Mouse (Mus musculus): ENCODE data around the gene Oat.

The Oat gene

DNA sequence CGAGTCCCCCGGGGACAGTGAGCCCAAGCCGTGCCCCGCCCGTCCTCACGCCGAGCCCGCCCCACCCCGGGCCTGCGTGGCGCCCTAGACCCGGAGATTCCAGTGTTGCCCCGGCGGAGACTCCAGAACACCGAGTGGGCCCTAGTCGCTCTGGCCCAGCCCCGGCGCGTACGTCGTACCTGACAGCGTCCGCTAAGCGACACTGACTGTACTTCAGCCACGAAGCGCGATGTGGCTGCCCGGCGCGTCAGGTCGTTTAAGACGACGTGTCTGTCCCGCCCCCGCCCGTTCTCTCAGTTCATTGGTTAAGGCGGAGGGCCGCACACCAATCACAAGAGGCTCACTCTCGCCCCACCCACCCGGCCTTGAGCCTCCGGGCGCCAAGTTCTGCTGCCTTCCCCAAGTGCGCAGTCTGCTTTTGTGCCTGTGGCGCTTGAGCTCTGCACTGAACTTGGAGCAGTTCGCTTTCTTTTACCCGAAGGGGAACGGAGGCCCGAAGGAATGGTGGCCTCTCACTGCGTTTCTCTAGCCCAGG lies at the start of gene Oat:
Oat (minus strand) TSS at position 283 of the 535 bp plus-strand sequence.
- peak; percentile 96 for DNase-seq

DNA sequence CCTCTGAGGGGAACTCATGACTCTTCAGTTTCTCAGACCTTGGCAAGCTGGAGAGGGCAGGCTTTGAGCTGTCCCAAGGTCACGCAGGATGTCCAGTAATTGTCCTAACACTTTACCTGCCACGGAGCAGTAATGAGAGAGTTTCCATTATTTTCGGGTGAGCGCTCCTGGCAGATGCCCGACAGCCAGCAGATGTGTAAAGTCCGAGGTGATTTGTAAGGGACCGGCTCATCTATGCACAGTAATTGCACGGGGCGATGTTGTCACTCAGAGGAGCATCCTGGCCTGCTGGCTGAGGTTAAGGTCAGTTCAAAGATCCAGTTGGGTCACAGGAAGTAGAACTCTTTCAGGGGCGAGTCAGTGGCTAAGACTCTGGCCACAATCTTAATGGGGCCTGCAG lies 48.0 kb upstream of the Oat start:
- DNase-seq, result no peak

DNA sequence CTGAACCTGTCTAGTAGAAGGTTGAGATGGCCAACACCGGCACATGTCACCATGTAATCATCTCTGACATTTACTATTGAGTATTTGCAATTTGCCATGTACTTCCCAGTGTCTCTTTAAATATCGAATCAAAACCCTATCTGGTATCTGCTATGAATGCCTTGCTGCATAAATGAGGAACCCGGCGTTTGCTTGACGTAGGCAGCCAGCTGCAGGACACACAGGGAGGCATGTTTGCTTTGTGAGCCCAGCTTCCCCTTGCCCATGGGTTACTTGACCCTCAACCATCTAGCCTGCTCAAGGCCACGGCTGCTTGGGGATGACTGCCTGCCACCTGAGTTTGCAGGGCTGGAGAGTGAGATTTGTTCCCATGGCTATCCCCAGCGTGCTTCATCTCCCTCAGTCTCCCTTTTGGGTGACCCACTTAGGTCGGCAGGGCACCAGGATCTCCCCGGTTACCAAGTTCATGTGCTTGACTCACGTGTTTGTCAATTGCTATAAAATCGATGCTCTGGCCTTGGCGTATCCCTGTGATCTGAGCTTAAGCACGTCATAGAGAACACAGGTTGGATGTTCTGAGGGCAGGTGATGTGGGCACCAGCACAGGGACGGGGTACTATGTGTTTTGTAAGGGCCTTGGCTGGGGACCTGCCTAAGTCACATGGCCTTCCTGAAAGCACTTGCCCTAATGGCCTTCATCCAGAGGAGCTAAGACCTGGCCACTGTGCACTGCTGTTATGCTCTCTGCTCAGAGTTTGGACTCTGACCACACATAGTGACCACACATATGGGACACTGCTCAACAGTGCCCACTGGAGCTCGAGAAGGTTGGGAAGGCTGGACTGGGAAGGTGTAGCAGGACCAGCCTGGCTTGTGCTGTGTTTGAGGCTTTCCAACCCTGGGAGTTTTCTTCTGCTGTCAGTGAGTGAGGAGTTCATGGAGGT lies 44.0 kb upstream of the Oat start:
- no peak for DNase-seq

GRCm38 (mm10) chr7:132619549-132619948 lies 43.4 kb upstream of the Oat start:
- DNase-seq, result no peak

DNA sequence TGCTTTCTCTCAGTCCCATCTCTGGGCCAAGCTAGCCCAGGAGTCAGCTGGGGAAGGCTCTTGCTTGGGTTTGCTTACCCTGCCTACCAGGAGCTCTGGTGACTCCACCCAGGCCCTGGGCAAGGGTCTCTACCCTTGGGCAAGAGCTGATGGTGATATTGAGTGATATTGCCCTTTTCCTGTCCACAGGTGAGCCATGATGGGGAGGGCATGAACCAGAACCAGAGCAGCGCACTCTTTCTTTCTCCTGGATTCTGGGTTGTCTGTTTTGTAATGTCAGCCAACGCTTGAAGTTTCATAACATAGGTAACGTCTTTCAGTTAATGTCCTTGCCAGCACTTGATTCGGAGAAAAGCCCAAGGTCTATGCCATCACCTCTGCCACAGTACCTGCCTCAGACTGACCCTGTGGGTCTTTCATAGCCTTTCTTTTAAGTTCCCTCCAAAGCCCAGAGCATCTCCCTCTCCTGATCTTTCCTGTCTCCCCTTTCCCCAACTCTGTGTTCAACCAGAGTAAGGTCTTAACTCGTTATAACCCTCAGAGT lies 40.9 kb upstream of the Oat start:
- no peak for DNase-seq

GRCm38 (mm10) chr7:132616391-132616790 lies 40.2 kb upstream of the Oat start:
- no peak for DNase-seq

DNA sequence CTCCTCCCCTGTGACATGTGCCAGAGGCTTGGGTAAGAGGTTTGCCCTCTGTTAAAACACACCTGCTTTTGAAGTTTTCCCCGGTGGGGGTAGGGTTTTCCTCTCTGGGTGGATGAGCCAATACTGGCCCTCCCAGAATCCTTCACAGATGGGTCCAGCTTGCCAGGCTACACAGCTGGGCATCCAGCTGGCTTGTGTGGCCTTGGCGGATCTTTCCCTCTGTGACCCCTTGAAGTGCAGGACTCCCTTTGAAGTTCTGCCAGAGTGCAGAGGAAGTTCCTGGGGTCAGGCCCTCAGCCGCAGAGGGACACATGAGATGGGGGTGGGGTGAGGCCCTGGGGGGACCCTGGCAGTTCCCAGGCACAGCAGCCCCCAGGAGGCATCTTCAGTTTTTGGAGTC lies 39.1 kb upstream of the Oat start:
- DNase-seq, result no peak

DNA sequence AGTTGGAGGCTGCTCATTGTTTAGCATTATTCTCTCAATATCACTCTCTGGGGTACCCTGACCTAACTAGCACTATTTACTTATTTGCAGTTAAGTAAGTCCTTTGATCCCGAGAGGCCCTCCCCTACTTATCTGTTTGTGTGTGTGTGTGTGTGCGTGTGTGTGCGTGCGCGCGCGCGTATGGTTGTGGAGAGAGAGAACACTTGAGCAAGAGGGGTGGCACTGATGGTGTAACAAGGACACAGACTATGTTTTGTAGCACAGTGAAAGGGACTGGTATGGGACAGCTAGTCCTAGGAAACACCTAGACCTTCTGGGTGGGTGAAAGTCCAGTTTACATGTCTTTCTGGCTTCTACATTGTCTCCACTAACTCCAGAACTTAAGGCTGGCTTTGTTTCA lies 35.3 kb upstream of the Oat start:
- DNase-seq, result no peak

DNA sequence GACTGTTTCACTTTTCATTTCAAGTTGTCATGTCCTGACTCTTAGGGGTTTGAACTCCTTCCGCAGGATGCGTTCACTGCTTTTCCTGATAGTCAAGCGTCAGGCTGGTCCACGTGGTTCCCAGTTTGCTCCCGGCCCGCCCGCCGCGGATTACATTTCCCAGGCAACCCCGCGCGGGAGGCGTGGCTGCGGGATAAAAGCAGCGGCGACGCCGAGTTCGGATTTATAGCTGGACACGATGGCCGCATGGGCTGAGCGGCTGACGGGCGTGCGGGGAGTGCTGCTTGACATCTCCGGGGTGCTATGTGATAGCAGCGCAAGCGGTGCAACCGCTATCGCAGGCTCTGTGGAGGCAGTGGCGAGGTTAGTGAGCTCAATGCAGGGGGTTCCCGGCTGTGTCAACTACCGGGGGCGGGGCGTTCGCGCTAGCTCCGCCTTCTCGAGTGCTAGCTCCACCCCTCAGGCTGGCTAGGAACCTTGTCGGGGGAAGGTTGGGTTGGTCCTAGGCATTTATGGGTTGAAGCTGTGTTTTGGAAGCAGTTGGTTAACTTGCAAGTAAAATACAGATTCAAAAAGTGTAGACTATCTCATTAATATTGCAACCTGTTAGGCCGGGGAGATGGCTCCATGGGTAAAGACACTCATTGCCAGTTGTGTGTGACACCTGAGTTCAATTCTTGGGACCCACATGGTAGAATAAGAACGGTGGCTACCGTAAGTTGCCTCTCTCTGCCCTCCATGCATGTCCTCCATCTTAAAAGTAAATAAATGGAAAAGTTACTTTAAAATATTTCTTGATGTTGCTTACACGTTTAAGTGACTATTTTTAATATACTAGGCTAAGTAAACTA lies 34.5 kb upstream of the Oat start, which contains the start of gene Lhpp:
Lhpp (plus strand) TSS at position 171 of the 851 bp plus-strand sequence.
- DNase-seq, result peak; percentile 88

DNA sequence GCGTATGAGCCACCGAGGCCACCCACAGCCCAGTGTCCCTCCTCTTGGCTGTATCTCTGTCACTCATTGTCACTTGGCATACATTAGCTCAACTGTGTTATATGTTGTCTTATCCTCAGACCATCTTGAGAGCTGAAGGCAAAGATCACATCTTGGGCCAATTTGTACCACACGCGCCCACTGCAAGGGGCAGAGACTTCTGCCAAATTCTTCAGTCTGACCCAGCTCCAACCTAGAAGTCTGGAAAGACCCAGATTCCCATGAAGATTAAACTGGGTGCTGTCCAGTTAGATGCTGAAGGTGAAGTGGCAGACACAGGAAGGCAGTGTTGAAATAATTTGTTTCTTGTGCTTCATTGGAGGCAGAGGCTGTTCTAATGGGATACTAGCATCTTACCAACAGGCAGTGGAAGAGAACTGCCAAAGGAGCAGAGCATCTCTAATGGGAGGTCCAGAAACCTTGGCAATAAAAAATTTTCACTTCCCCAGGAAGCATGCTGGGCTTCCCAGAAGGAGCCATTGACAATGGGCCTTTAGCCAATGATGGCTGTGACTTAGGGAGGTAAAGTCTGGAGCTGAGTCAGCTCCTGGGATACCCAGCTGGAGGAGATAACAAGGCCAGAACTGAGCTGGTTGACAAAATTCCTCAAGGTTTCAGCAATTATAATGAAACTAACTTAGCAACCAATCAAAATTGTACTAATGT lies 32.3 kb upstream of the Oat start:
- DNase-seq, result no peak

DNA sequence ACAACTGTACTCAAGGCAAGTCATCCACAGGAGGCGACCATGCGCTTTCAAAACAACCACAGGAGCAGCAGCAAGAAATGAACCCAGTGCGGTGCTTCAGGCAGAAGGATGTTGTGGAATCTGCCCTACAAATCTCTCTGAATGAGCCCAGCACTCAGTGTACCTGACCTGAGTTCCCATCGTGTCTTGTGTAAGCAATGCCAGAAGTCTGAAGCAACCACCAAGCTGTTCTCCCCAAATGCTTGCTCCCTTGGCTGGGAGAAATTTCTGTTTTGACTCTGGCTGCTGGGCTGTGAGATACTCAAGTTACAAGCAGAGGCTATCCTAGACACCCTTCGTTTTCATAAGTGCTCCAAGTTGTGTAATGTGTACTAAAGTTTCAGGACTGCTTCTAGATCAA lies 29.5 kb upstream of the Oat start:
- no peak for DNase-seq

DNA sequence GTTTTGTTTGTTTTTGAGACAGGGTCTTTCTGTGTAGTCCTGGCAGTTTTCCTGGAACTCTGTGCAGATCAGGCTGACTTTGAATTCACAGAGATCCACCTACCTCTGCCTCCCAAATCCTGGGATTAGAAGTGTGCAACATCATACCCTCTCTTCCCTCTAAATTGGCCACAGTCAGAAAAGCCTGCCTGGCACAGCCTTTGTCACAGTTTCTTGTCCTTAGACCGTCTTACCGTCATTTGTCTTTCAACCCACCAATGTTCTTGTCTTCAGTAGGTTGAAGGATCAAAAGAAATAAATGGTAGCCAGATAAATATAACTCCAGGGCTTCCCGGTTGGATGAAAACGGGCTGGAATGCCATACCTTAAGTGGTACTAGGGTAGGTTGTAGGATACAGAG lies 28.5 kb upstream of the Oat start:
- DNase-seq, result no peak

GRCm38 (mm10) chr7:132600926-132601325 lies 24.7 kb upstream of the Oat start:
- no peak for DNase-seq

DNA sequence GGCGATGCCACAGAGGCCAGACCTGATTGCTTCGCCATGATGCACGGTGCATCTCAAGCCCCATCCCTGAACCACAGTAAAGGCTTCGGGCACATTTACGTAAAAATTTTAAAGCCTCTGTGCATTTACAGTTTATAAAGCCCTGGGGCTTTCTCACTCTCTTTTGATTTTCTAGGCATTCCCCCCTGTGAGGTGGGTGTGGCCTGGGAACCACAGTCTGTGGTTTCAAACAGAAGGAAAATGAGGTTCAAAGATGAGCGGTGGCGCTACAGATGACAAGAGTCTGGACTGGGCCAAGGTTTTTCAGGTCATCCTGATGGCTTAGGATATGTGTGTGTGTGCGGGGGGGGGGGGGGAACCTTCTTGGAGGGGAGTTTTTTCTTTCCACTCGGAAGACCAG lies 23.8 kb upstream of the Oat start:
- DNase-seq, result no peak

DNA sequence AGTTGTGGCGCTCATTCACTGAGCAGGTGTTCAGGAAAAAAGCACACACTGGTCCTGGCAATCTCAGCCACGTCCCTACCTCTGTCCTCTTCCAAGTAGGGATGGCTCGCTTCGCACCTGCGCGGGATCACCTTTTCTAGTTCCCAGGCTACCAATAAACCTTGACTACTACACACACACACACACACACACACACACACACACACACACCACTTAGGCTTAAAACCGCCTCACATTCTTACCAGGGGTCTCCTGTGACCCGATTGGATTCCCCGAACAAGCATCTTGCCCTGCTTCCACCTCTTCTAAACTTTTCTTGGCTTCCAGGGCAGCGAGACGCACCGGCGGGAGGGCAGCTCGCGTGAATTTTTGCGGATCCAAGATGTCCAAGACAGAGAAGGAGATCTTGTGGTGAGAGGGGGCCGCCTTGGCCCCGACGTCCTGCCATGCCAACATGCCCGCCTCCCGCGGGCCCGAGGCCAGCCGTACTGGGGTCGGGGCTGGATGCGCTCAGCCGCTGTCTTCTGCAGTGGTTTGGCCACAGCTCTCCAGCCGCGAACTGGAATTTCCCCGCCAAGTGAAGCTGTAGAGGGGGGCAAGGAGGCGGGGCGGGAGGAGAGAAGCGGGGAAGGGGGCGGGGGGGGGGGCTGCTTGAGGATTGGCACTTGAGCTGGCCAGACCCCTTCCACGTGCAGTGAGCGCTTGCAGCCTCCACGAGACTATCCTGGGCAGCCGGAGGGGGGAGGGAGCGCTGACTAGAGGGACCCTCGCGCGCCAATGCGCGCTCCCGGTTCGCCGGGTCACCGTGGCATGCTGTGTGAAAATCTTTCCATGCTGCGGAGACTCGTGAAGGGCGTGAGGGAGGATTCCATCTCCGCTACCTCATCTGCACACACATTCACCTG lies 23.1 kb upstream of the Oat start, which contains the start of gene Nkx1-2:
Nkx1-2 (minus strand) TSS at position 567 of the 905 bp plus-strand sequence.
- DNase-seq, result peak; percentile 28

DNA sequence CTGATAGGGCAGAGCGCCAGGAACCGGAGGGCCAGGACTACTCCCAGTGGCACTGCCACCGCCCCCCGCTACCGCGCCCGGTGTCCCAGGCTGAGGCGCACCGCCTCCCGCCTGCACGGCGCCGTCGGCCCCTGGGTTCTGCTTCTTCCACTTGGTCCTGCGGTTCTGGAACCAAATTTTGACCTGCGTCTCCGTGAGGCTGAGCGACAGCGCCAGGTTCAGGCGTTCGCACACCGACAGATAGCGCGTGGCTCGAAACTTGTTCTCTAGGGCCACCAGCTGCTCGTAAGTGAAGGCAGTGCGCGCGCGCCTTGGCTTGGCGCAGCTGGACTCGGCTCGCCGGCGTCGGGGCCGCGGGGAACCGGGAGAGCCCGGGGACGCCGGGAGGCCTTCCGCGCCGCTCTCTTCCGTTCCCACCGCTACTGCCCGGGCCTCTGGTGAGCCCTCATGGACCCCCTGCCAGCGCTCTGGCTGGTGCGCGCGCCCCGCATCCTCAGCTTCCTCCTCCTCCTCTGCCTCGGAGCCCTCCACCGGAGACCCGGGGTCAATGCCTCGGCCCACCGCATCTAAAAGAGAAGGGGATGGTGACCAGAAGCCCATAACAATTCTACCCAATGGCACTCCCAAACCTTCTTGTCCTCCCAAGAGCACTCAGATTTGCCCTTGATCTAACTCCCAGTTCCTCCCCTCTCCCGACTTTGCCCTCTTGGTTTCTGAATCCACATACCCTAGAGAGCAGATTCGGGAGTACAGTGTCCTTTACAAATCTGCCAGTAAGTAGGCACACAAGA lies 21.2 kb upstream of the Oat start:
- peak; percentile 36 for DNase-seq

- no peak for DNase-seq
Observed at GRCm38 (mm10) chr7:132596557-132597250, 20.5 kb upstream of the Oat start.

DNA sequence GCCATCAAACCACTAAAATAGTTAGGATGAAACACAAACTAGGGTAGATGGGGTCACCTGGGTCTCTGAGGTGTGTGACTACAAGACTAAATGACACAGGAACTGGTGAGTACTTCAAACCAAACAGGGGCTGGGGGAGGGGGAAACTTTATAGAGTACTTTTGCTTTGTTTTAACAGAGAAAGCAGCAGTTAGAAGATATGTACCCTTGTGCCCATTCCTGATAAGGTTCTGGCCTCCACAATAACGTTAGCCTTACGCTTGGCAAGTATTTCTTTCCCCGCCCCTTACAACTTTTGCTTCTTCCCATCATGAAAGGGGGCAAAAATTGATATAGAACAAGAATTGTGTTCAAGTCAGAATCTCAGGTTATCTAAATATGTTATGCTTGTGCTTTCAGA lies 19.6 kb upstream of the Oat start:
- no peak for DNase-seq

DNA sequence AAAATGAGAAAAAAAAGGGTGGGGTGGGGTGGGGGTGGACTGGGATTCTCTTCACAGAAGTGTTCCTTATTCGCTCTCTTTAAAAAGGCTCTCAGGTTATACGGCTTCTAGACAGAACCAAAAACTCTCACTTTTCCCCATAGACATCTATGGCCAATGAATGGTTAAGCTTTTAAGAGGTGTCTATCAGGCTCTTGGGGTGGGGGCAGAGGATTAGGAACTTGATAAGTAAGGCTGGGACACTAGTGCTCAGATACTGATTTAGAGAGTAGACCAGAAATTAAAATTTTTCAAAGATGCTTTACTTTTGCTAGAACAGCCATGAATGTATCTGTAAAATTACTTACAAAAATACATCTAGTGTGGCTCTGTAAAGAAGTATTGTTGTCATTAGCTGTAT lies 18.1 kb upstream of the Oat start:
- DNase-seq, result no peak

- DNase-seq, result no peak
Observed at GRCm38 (mm10) chr7:132593762-132594161, 17.6 kb upstream of the Oat start.
